Mouse (Mus musculus): ENCODE data around the gene Olfr1389. TPM values are rescaled to one million over a fixed set of nuclear protein-coding genes. Genes with fewer than 3 reads are reported as not detected.
"Not testable (repeated sequence)": the region's sequence is repeated elsewhere in the genome, so short reads cannot be mapped to it uniquely, and the experiment has no call there.

The Olfr1389 gene
- polyA plus RNA-seq (2015; fragmentation: Nextera tagmentation; extraction: Ambion mirVana): not detected in 2 replicates

- Histone ChIP-seq H3K27ac (replicated peaks) (no peak within 1 kb of the TSS), H3K4me2 (replicated peaks; ENCODE audit: low read depth) (no peak within 1 kb of the TSS), H3K4me3 (ENCODE audit: low read depth, low read length) (no peak within 1 kb of the TSS), H3K4me1 (replicated peaks; ENCODE audit: control insufficient read depth, insufficient read depth) (no peaks in the 10 kb centered on the region), H3K27me3 (ENCODE audit: control insufficient read depth, insufficient read depth, low read length) (no peaks in the 10 kb centered on the region), H3K9me3 (ENCODE audit: control insufficient read depth, low read length) (no peaks in the 10 kb centered on the region), H3K9ac (ENCODE audit: low read length) (no peak within 1 kb of the TSS), H3K36me3 (ENCODE audit: control insufficient read depth, insufficient read depth, low read length) (no peaks in the 10 kb centered on the region)
- ATAC-seq (ENCODE audit: low FRiP score, low TSS enrichment) (no peak), DNase-seq (ENCODE audit: low spot score) (no peak)
- WGBS: 85% methylated on average over 2 of the region's 2 CpGs
- TF ChIP-seq CTCF (IDR thresholded peaks at IDR 0.05; ENCODE audit: low read depth): no peak
- TF ChIP-seq EP300 (optimal IDR thresholded peaks at IDR 0.05): no peak
Measured at GRCm38 (mm10) chr11:49422767-49423166, at the start of gene Olfr1389. Gene Olfr1389 (plus strand): TSS chr11:49423067.

GRCm38 (mm10) chr11:49383133-49383532, 39.7 kb upstream of the Olfr1389 start:
- H3K4me2 ChIP-seq (replicated peaks; ENCODE audit: low read depth): no peak overlapping the region
- no peaks in the 10 kb centered on the region for H3K9me3 ChIP-seq (ENCODE audit: control insufficient read depth, low read length)
- no peak for DNase-seq (ENCODE audit: low spot score)
- TF ChIP-seq CTCF (IDR thresholded peaks at IDR 0.05; ENCODE audit: low read depth) (no peak), EP300 (optimal IDR thresholded peaks at IDR 0.05) (no peak)
- no peaks in the 10 kb centered on the region for H3K36me3 ChIP-seq (ENCODE audit: control insufficient read depth, insufficient read depth, low read length)
- H3K27me3 ChIP-seq (ENCODE audit: control insufficient read depth, insufficient read depth, low read length): no peaks in the 10 kb centered on the region
- ATAC-seq (ENCODE audit: low FRiP score, low TSS enrichment): no peak
- no peak overlapping the region for H3K9ac ChIP-seq (ENCODE audit: low read length)
- no peak overlapping the region for H3K4me3 ChIP-seq (ENCODE audit: low read depth, low read length)
- no peak overlapping the region for H3K27ac ChIP-seq (replicated peaks)
- H3K4me1 ChIP-seq (replicated peaks; ENCODE audit: control insufficient read depth, insufficient read depth): no peaks in the 10 kb centered on the region

DNA sequence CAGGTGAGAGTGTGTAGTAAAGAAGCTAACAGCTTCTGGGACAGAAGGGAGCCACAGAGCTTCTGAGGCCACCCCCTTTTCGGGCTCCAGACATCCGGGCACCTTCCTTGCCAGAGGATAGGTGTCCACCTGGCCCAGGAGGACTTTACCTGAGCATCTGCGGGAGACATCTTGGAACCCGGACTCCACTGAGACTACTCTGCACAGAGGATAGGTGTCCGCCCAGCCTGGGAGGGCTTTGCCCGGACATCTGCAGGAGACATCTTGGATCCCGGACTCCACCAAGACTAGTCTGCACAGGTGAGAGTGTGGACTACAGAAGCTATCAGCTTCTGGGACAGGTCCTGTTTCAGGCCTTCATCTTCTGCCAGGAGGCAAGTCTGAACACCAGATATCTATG, 36.7 kb upstream of the Olfr1389 start:
- H3K27ac ChIP-seq (replicated peaks); H3K9ac ChIP-seq (ENCODE audit: low read length); H3K4me3 ChIP-seq (ENCODE audit: low read depth, low read length); H3K4me1 ChIP-seq (replicated peaks; ENCODE audit: control insufficient read depth, insufficient read depth); H3K4me2 ChIP-seq (replicated peaks; ENCODE audit: low read depth); H3K36me3 ChIP-seq (ENCODE audit: control insufficient read depth, insufficient read depth, low read length); H3K9me3 ChIP-seq (ENCODE audit: control insufficient read depth, low read length); H3K27me3 ChIP-seq (ENCODE audit: control insufficient read depth, insufficient read depth, low read length); DNase-seq (ENCODE audit: low spot score); ATAC-seq (ENCODE audit: low FRiP score, low TSS enrichment): not testable (repeated sequence)
- WGBS: 91% methylated on average over 7 of the region's 7 CpGs

- H3K4me3 ChIP-seq (ENCODE audit: low read depth, low read length); H3K27ac ChIP-seq (replicated peaks); H3K36me3 ChIP-seq (ENCODE audit: control insufficient read depth, insufficient read depth, low read length); H3K9ac ChIP-seq (ENCODE audit: low read length); H3K4me1 ChIP-seq (replicated peaks; ENCODE audit: control insufficient read depth, insufficient read depth); H3K27me3 ChIP-seq (ENCODE audit: control insufficient read depth, insufficient read depth, low read length); H3K9me3 ChIP-seq (ENCODE audit: control insufficient read depth, low read length); ATAC-seq (ENCODE audit: low FRiP score, low TSS enrichment); H3K4me2 ChIP-seq (replicated peaks; ENCODE audit: low read depth); DNase-seq (ENCODE audit: low spot score): not testable (repeated sequence)
- 68% methylated on average over 1 of the region's 1 CpGs for WGBS
Measured at GRCm38 (mm10) chr11:49392707-49393106, 30.2 kb upstream of the Olfr1389 start.

DNA sequence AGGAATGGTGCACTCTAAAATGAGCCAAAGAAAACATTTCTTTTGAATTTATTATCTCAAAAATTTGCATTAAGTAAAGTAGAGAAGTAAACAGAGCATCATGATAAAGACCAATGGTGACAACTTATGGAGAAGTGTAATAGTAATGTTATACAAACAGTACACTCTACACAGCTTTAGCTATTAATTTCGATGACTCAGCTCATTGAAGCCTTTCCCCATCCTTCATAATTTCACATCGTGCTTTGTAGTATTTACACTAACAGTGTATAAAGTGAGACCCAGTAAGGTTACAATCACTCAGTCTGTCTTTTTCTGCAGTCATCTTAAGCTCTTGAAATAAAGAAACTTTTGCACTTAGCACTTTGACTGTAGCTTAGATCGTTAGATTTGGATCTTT, 16.1 kb upstream of the Olfr1389 start:
- Histone ChIP-seq H3K27ac (replicated peaks) (no peak overlapping the region), H3K9ac (ENCODE audit: low read length) (no peak overlapping the region), H3K4me3 (ENCODE audit: low read depth, low read length) (no peak overlapping the region), H3K9me3 (ENCODE audit: control insufficient read depth, low read length) (no peaks in the 10 kb centered on the region), H3K4me2 (replicated peaks; ENCODE audit: low read depth) (no peak overlapping the region), H3K27me3 (ENCODE audit: control insufficient read depth, insufficient read depth, low read length) (no peaks in the 10 kb centered on the region), H3K36me3 (ENCODE audit: control insufficient read depth, insufficient read depth, low read length) (no peaks in the 10 kb centered on the region), H3K4me1 (replicated peaks; ENCODE audit: control insufficient read depth, insufficient read depth) (no peaks in the 10 kb centered on the region)
- DNase-seq (ENCODE audit: low spot score) (no peak), ATAC-seq (ENCODE audit: low FRiP score, low TSS enrichment) (no peak)
- no peak for TF ChIP-seq EP300 (optimal IDR thresholded peaks at IDR 0.05)
- no peak for TF ChIP-seq CTCF (IDR thresholded peaks at IDR 0.05; ENCODE audit: low read depth)
- WGBS: 55% methylated on average over 3 of the region's 3 CpGs

DNA sequence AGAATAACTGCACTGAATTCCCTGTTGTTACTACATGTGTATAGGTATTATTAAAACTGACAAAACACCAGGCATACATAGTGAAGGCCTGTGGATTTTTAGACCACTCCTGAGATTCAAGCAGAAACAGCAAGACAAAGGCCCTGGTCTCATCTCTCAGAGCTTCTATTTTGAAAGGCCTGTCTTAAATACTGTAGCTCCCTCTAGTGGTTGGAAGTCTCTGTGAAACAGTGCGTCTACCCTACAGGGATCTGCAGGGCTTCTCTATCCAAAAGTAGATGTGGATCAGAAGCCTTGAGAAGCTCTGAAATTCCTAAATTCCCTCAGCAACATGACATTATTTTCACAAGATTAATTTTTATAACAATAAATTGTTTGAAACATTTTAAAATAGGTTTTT, 12.3 kb upstream of the Olfr1389 start:
- Histone ChIP-seq H3K4me2 (replicated peaks; ENCODE audit: low read depth) (no peak overlapping the region), H3K4me1 (replicated peaks; ENCODE audit: control insufficient read depth, insufficient read depth) (no peaks in the 10 kb centered on the region), H3K9ac (ENCODE audit: low read length) (no peak overlapping the region), H3K4me3 (ENCODE audit: low read depth, low read length) (no peak overlapping the region), H3K27ac (replicated peaks) (no peak overlapping the region), H3K9me3 (ENCODE audit: control insufficient read depth, low read length) (no peaks in the 10 kb centered on the region), H3K27me3 (ENCODE audit: control insufficient read depth, insufficient read depth, low read length) (no peaks in the 10 kb centered on the region), H3K36me3 (ENCODE audit: control insufficient read depth, insufficient read depth, low read length) (no peaks in the 10 kb centered on the region)
- DNase-seq (ENCODE audit: low spot score): no peak
- 19% methylated on average over 1 of the region's 1 CpGs for WGBS
- TF ChIP-seq EP300 (optimal IDR thresholded peaks at IDR 0.05): no peak
- peak; percentile 62 for TF ChIP-seq CTCF (IDR thresholded peaks at IDR 0.05; ENCODE audit: low read depth)
- ATAC-seq (ENCODE audit: low FRiP score, low TSS enrichment): no peak

Data from stomach, postnatal 0 days (tissue).